Mouse (Mus musculus): Measurements from ENCODE around the gene Mertk.

Mertk gene

DNA sequence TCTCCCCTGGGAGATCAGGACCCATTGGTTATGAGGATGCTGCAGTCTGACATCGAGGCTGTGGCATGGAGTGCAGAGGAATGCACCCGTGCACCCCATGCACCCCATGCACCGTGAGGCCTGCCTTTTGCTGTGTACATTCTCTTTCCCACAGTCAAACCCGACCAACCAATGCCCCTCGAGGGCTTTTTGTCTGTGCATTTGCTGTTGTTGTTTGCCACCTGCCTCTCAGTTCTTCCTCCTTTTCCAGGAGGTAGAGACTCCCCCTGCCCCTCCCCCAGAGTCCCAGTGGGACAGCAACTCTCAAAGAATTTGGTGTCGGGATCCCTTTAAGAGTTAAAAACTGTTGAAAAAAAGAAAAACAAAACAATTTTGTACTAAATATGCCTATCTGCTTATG lies 49.4 kb downstream of the Mertk start:
- in situ Hi-C loops (cut with MboI; ENCODE audit: low pct_unique_long_range_greater_than_20kb in 1 of 2, low sequenced_read_pairs in 2 of 2, unreplicated experiment in 1 of 2), result no loop called here

- in situ Hi-C loops (cut with MboI; ENCODE audit: low pct_unique_long_range_greater_than_20kb in 1 of 2, low sequenced_read_pairs in 2 of 2, unreplicated experiment in 1 of 2), result no loop called here
These were observed 52.3 kb downstream of the Mertk start for GRCm38 (mm10) chr2:128751030-128751429.

- in situ Hi-C loops (cut with MboI; ENCODE audit: low pct_unique_long_range_greater_than_20kb in 1 of 2, low sequenced_read_pairs in 2 of 2, unreplicated experiment in 1 of 2), result no loop called here
These were observed 54.6 kb downstream of the Mertk start for GRCm38 (mm10) chr2:128753295-128753873.

- in situ Hi-C loops (cut with MboI; ENCODE audit: low pct_unique_long_range_greater_than_20kb in 1 of 2, low sequenced_read_pairs in 2 of 2, unreplicated experiment in 1 of 2), result no loop called here
These were observed 56.5 kb downstream of the Mertk start for GRCm38 (mm10) chr2:128755149-128755691.

DNA sequence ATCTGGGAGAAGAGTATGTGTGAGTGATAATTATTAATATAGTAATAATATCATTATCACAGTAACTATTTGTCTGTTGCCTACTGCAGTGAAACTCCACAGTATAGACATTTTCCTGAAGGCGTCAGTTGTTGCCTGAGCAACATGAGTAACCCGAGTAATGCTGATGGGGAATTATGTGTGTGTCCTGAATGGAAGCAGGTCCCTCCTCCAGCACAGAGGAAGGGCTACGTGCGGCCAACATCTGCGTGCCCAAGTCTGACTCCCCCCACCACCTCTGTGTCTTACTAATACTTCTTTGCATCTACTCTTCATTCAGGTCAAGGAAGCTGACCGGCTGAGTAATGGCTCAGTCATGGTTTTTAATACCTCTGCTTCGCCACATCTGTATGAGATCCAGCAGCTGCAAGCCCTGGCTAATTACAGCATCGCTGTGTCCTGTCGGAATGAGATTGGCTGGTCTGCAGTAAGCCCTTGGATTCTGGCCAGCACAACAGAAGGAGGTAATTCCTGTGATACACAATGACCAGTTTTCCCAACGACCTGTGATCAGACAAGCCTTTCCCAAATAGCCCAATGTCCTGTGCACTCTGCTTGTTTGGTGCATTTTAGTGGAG lies 60.1 kb downstream of the Mertk start:
- in situ Hi-C loops (cut with MboI; ENCODE audit: low pct_unique_long_range_greater_than_20kb in 1 of 2, low sequenced_read_pairs in 2 of 2, unreplicated experiment in 1 of 2), result no loop called here

DNA sequence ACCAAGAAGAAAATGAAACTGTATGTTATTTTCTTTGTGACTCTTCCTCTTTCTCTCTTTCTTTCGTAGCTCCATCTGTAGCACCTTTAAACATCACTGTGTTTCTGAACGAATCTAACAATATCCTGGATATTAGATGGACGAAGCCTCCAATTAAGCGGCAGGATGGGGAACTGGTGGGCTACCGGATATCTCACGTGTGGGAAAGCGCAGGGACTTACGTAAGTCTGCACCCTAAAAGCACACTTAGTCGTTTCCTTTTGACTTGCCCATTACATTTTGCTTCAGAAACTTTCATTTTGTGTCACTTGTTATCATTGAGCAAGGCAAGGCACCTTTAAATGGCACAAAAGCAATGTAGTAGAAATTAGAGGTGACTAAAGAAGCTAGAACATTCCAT lies 63.3 kb downstream of the Mertk start:
- in situ Hi-C loops (cut with MboI; ENCODE audit: low pct_unique_long_range_greater_than_20kb in 1 of 2, low sequenced_read_pairs in 2 of 2, unreplicated experiment in 1 of 2), result no loop called here

GRCm38 (mm10) chr2:128765787-128766186 lies 67.0 kb downstream of the Mertk start:
- in situ Hi-C loops (cut with MboI; ENCODE audit: low pct_unique_long_range_greater_than_20kb in 1 of 2, low sequenced_read_pairs in 2 of 2, unreplicated experiment in 1 of 2), result no loop called here

DNA sequence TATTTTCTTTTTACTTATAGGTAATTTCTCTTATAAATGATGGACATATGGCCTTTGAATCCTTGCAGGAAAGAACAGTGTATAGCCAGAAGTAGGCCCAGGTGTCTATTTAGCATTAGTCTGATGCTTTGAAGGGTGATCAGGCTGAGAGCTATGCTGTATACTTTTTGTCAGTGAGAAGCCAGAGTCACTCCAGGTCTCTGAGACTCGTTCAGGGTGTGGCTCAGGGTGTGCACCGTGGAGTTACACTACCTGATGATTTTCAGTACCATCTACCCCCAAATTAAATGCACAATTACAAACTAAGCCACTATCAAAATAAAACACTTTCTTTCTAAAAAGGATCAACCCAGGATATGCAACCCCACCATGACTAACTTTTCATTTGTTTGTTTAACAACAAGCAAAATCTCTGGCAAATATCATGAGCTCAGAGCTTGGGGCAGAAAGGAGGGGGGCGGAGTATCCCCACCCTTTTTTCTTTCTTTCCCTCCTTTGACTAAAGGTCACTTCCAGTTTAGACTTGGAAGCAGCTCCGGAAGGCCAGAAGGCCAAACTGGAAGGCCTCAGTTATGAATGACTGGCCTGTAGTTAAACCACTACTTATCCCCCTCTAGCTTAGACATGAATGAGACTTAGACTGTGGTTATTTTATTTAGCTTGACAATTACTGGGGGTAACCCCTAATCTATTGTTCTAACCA lies 69.9 kb downstream of the Mertk start:
- in situ Hi-C loops (cut with MboI; ENCODE audit: low pct_unique_long_range_greater_than_20kb in 1 of 2, low sequenced_read_pairs in 2 of 2, unreplicated experiment in 1 of 2), result no loop called here

DNA sequence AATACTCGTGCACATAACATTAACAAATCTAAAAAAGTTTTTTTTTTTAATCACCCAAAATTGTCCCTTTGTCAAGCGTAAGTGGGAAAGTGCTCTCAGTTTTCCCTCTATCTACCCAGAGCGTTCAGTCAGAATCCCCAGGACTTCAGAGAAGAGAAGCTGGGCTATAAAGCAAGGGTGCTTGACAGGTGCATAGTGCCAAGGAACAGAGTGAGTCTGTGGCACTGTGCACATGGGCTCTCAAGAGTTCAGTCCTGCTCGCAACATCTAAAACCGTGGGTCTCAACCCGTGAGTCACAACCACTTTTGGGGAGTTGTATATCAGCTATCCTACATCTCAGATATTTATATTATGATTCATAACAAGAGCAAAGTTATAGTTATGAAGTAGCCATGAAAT lies 71.8 kb downstream of the Mertk start:
- in situ Hi-C loops (cut with MboI; ENCODE audit: low pct_unique_long_range_greater_than_20kb in 1 of 2, low sequenced_read_pairs in 2 of 2, unreplicated experiment in 1 of 2), result no loop called here

GRCm38 (mm10) chr2:128771048-128771447 lies 72.3 kb downstream of the Mertk start:
- in situ Hi-C loops (cut with MboI; ENCODE audit: low pct_unique_long_range_greater_than_20kb in 1 of 2, low sequenced_read_pairs in 2 of 2, unreplicated experiment in 1 of 2), result no loop called here

- in situ Hi-C loops (cut with MboI; ENCODE audit: low pct_unique_long_range_greater_than_20kb in 1 of 2, low sequenced_read_pairs in 2 of 2, unreplicated experiment in 1 of 2), result no loop called here
These were observed 73.1 kb downstream of the Mertk start for GRCm38 (mm10) chr2:128771750-128772338.

DNA sequence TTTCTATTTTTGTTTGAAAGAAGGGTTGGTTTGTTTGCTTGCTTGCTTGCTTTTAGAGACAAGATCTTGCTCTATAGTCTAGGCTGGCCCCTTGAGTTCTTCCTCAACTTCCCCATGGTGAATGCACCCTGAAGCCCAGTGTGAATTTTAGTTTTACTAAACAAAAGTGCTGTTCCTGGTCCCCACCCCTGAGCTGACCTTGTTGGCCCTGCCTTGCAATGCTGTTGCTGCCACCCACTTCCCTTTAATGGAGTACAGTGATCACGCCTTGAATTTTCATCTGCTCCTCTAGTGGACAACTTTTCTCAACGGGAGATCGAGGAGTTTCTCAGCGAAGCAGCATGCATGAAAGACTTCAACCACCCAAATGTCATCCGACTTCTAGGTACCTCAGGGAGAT lies 83.5 kb downstream of the Mertk start:
- in situ Hi-C loops (cut with MboI; ENCODE audit: low pct_unique_long_range_greater_than_20kb in 1 of 2, low sequenced_read_pairs in 2 of 2, unreplicated experiment in 1 of 2), result no loop called here

DNA sequence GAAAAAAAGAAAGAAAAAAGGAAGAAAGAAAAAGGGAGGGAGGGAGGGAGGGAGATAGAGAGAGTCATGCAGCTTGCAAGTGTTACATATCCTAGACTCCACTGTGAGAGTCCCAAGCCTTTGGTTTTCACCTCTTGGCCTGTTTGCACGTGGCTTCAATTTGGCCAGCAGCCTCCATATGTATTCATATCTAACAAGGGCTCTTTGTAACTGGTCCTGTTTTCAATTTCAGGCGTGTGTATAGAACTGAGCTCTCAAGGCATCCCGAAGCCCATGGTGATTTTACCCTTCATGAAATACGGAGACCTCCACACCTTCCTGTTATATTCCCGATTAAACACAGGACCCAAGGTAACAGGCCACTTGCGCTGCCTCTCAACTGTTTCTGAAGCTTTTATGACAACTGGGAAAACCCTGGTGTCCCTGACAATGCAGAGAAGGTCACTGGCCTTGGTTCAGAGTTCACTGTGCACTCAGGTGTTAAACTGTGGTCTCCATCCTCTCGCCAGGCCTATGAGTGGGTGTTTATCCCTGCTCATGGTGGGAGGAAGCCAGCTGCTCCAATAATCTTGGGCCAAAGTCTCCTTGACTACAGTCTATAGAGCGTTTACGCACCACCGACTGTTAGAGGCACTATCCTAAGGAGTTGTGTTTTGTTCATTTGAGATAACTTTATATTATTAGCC lies 85.0 kb downstream of the Mertk start:
- in situ Hi-C loops (cut with MboI; ENCODE audit: low pct_unique_long_range_greater_than_20kb in 1 of 2, low sequenced_read_pairs in 2 of 2, unreplicated experiment in 1 of 2), result no loop called here

DNA sequence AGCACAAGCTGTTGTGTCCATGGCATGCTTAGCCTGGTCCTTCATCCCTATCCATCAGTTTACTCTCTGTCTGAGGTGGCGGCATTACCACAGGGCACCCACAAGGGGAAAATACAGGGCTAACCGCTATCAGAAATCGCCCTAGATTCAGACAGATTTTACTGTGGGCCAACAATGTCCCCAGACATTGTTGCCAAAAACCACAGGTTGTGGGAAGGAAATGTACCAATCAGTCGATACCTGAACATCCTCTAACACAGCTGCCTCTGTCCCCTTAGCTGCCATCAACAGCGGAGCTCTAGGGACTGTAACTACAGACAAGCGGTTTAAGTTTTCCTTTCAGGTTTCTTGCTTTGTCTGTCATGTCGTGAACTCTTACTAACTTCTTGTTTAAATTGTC lies 86.1 kb downstream of the Mertk start:
- in situ Hi-C loops (cut with MboI; ENCODE audit: low pct_unique_long_range_greater_than_20kb in 1 of 2, low sequenced_read_pairs in 2 of 2, unreplicated experiment in 1 of 2), result no loop called here

DNA sequence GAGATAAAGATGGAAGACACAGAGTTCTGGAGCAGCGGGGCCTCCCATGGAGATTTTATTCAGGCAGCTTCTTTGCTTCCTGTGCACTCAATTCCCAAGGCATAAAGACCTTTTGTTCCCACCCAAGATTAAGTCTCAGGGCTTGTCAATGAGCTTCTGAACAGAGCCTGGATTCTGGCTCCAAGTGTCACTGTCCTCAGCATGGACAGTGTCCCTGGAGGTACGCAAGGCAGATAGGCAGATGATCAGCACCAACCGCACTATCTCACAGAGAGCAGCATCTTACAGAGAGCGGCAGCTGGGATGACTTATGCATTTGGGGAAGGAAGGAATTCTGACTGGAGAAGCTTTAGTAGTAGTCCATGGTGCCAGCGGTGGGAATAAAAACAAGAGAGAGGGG lies 87.6 kb downstream of the Mertk start:
- in situ Hi-C loops (cut with MboI; ENCODE audit: low pct_unique_long_range_greater_than_20kb in 1 of 2, low sequenced_read_pairs in 2 of 2, unreplicated experiment in 1 of 2), result no loop called here

GRCm38 (mm10) chr2:128786795-128787194 lies 88.0 kb downstream of the Mertk start:
- in situ Hi-C loops (cut with MboI; ENCODE audit: low pct_unique_long_range_greater_than_20kb in 1 of 2, low sequenced_read_pairs in 2 of 2, unreplicated experiment in 1 of 2), result no loop called here

DNA sequence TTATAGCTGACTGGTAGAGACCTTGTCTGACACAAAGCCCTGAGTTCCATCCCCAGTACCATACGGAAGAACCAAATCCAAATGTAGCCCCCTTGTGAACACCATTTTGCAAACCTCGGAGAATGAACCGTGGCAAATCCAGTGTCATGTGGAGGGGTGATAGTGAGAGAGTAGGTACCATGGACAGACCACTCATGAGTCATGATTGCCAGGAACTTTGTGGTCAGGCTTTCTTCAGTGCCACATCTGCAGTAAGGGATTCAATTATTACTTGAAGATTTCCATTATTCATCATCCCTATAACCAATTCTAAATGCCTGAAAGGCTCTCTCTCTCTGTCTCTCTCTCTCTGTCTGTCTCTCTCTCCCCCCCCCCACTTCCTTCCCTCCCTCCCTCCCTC lies 89.0 kb downstream of the Mertk start:
- in situ Hi-C loops (cut with MboI; ENCODE audit: low pct_unique_long_range_greater_than_20kb in 1 of 2, low sequenced_read_pairs in 2 of 2, unreplicated experiment in 1 of 2), result no loop called here

- in situ Hi-C loops (cut with MboI; ENCODE audit: low pct_unique_long_range_greater_than_20kb in 1 of 2, low sequenced_read_pairs in 2 of 2, unreplicated experiment in 1 of 2), result no loop called here
These were observed 92.3 kb downstream of the Mertk start for GRCm38 (mm10) chr2:128790875-128791614.
